Mouse (Mus musculus) c-Kit-positive CD71-positive TER-119-negative erythroid progenitor cells, embryonic 14.5 days (primary cell): ENCODE measurements around the gene Ube2b.

Experiments used
- DNase-seq: peaks from one replicate; pipeline ENCODE4 v3.0.0-alpha.2; 2013; ENCODE audit warnings: low read depth

The Ube2b gene

GRCm38 (mm10) chr11:52000290-52000962 lies at the start of gene Ube2b:
Gene Ube2b, minus strand, starts transcription at chr11:52000762.
- DNase-seq = peak; percentile 96

DNA sequence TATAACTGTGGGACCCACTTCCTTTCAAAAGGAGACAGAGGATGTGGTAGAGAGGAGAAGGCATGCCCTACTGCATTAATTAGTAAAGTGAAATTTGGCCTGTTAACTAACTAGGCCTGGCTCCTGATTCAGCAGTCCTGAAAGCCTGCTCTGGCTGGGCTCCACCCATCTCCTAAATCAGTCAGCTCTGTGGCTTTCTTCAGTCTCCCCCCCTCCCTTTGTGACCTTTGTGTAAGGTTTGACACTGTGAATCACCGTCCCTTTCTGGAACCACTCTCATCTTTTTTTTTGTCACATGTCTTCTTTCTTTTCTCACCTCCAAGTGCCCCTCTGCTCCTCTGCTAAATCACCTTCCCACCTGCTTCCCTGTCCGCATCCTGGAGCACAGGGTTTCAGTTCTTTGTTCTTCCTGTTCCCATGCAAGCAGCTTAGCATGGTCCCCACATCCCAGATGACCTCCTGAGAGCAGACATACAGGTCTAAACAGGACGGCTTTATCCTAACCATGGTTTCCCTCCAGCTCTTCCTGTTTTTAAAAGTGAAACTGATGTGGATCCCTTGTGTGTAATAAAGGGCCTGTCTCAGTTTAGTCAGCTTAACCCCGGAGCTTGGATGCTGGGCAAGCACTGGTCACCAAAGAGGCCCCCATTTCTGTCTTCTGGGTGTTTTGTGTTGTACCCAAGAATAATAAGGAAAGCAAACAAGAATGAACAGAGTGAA lies 46.0 kb upstream of the Ube2b start:
- no peak for DNase-seq

DNA sequence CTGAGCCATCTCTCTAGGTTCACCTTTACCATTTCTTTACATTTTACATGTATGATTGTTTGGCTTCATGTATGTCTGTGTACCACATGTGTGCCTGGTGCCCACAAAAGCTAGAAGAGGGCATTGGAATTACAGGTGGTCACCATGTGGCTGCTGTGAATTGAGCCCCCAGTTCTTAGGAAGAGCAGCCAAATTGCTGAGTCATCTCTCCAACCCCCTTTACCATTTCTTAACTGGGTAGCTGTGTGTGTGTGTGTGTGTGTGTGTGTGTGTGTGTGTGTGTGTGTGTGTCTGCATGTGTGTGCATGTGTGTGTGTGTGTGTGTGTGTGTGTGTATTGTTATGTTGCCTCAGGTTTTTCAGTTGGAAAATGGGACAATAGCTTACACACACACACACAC lies 43.6 kb upstream of the Ube2b start:
- DNase-seq = no peak

DNA sequence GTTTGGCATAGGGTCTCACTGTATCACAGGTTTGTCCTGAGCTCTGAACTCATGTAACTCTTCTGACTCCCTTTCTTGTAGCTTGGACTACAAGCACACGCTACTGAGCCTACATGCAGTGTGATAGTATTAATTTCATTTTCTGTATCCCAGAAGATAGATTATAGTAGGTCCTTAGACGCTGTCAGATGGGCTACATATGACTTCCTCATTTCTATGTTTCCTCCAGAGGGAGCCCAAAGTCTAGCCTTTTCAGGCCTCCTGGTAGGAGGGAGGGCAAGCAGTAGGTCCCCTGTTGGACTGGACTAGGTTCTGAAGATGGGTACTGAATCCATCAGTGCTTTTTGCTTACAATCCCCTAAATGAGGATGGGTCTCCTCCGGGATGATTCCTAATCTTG lies 42.7 kb upstream of the Ube2b start:
- no peak for DNase-seq

DNA sequence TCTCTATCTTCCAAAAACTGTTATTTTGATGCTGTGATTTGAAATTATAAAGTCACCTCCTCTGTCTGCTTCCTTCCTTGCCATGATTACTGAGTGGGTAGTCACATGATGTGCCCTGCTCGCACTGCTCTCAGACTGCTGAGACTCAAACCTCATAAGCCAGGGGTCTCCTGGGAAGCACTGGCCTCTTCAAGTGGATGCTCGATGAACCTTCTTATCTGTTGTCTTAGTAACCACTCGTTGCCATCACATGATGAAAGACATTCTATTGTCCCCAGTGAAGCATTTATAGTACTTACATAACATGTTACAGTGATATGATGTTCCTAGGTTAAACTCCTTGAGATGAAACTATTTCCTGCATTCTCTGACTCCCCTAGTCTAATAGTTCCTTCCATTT lies 37.1 kb upstream of the Ube2b start:
- DNase-seq = no peak

GRCm38 (mm10) chr11:52035905-52036304 lies 35.3 kb upstream of the Ube2b start:
- DNase-seq = no peak

DNA sequence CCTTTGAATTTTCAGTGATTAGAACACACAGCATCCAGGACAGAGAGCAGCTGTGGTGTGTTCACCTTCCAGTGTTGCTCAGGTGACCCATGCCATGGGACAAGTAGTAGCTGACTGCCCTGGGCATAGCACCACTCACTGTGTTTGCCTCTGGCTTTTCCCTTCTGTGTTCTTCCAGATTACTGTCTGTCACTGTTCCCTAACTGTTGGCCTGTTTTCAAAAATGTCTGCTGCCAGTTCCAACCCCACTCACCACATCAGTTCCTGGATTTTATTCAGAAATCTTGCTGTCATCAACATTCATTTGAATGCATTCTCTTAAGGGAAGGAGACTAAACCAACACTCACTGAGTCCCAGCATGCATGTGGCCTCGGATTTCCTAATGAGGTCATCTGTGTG lies 33.4 kb upstream of the Ube2b start:
- DNase-seq = no peak

GRCm38 (mm10) chr11:52032356-52032755 lies 31.8 kb upstream of the Ube2b start:
- DNase-seq = no peak

GRCm38 (mm10) chr11:52018217-52018616 lies 17.7 kb upstream of the Ube2b start:
- no peak for DNase-seq

DNA sequence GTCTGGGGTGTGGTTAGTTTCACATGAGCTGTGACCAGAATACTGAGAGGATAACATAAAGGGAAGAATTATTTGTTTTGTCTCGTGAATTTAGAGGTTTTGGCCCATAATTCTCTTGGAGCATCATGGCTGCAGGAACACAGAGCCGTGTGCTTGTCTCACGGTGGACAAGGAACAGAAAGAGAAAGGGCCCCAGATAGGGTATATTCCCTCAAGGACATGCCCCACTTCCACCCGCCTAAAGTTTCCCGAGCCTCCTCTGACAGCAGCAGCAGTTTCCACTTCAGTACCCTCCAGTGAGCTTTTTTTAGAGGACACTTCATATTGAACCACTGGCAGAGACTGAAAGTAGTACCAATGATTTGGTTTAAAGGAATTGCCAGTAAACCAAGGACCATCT lies 11.0 kb upstream of the Ube2b start:
- no peak for DNase-seq

GRCm38 (mm10) chr11:52011011-52011410 lies 10.4 kb upstream of the Ube2b start:
- DNase-seq = no peak

DNA sequence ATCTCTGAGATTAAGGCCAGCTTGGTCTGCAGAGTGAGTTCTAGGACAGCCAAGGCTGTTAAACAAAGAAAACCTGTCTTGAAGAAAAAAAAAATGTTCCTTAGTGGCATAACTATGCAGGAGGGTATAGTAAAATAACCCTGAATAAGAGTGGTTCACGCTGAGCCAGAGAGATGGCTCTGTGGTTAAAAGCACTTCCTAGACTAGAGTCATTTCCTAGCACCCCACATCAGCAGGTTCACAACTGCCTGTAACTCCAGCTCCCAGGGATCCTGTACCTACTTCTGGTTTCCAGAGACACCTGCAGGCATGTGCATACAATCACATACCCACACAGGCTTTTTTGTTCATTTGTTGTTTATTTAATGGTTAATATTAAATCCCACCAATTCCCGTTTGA lies 5.0 kb upstream of the Ube2b start:
- DNase-seq = no peak

- DNase-seq = peak; percentile 94
Measured at GRCm38 (mm10) chr11:52003772-52004528, 3.4 kb upstream of the Ube2b start, which contains the start of gene Cdkl3. Gene Cdkl3, plus strand, starts transcription at chr11:52004221.

DNA sequence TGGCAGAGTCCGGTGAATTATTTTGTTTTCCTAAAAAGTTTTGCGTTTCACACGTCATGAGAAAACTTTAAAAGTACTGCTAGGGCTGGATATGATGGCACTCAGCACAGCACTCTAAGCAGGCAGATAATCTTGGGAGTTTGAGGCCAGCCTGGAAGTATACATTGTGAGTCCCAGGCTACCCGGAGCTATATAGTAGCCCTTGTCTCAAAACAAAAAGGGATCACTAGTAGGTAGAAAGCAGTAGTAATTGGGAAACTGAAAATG lies 2.9 kb upstream of the Ube2b start:
- peak; percentile 39 for DNase-seq

GRCm38 (mm10) chr11:52002842-52003504 lies 2.4 kb upstream of the Ube2b start:
- DNase-seq = no peak

DNA sequence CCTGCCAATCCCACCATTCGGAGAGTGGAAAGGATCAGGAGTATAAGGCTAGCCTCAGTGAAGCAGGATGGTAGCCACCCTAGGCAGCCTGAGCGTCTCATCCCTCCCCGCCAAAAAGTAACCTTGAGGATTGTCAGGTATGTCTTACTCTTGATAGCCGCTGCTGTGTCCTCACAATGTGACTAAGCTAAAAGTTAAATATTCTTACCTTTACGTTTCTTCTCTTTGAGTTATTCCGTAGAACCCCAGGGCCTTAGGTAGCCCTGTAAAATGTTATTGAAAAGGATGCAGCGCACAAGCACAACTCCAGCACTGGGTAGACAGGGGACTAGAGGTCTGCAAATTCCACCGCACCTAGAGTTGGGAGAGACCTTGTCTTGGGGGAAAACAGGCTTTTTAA lies 1.3 kb upstream of the Ube2b start:
- DNase-seq = no peak

DNA sequence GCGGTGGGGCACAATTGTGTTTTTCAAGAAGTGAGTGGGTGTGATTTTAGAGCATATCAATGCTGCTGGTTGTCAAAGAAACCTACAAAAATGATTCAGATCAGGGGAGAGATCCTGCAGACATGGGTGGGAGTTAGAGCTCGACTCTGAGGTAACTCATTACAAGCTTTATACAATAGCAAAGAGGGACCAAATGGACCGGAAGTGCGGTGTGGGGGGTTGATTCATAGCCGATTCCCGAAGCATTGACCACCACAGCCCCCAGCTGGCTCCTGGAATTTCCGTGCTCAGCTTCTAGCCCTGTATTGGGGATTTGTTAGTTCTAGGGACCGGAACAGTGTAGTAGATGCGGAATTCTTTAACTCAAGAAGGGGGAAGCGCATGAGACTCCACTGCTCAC lies 779 bp upstream of the Ube2b start:
- no peak for DNase-seq

- DNase-seq = peak; percentile 15
Measured at GRCm38 (mm10) chr11:51999611-52000289, 812 bp downstream of the Ube2b start.

GRCm38 (mm10) chr11:51971644-51972043 lies 28.9 kb downstream of the Ube2b start:
- DNase-seq = no peak

DNA sequence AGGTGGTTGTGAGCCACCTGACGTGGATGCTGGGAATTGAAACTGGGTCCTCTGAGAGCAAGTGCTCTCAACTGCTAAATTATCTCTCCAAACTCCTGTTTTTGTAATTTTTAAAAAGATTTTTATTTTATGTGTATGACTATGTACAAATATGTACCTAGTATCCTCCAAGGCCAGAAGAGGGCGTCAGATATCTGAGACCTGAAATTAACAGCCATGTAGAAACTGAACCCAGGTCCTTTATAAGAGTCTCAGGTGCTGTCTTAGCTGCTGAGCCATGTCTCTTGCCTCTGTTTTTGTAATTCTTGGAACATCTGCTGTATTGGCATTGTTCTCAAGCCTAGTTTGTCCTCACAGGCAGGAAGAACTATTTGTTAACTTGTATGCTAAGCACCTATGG lies 31.1 kb downstream of the Ube2b start:
- no peak for DNase-seq

- no peak for DNase-seq
Measured at GRCm38 (mm10) chr11:51968896-51969295, 31.7 kb downstream of the Ube2b start.
